Mouse (Mus musculus): ENCODE results near the gene Faiml. TPM values are rescaled to one million over a fixed set of nuclear protein-coding genes. Genes with fewer than 3 reads are reported as not detected.

Gene Faiml
- polyA plus RNA-seq, 1 experiment from 2014 or later, result not detected

GRCm38 (mm10) chr9:99239256-99239655 is 2.2 kb upstream of the Faiml start:
- H3K4me3 ChIP-seq, result no peak overlapping the region
- H3K9ac ChIP-seq, result no peak overlapping the region
- no peaks in the 10 kb centered on the region for H3K9me3 ChIP-seq (replicated peaks)
- no peaks in the 10 kb centered on the region for H3K27me3 ChIP-seq
- 82% methylated on average over 1 of the region's 1 CpGs for WGBS
- ATAC-seq, result no peak
- H3K4me1 ChIP-seq, result peaks cover 5% of the 10 kb centered on the region; the same call in 1 of the 2 replicates
- H3K4me2 ChIP-seq, result no peak overlapping the region
- no peaks in the 10 kb centered on the region for H3K36me3 ChIP-seq (ENCODE audit: poor library complexity, severe bottlenecking)
- no peak overlapping the region for H3K27ac ChIP-seq

DNA sequence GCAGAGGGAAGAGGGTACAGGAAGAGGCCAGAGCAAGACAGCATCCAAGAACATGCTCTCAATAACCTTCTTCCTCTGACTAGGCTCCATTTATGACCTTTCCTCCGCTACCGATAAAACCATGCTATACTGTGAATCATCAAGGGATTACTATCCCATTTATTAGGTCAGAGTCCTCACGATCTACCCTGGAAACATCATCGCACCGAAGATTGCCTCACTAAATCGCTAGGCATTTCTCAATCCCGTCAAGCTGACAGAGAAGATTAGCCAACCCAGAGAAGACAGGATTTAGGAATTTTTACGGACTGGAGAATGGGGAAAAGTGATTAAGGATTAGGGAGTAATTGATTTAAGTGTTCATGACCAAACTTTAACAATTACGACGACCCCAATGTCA is 1.2 kb upstream of the Faiml start:
- Histone ChIP-seq H3K9me3 (replicated peaks) (no peaks in the 10 kb centered on the region), H3K27me3 (no peaks in the 10 kb centered on the region), H3K4me1 (no peaks in the 10 kb centered on the region; the same call in 1 of the 2 replicates), H3K4me2 (no peak overlapping the region), H3K36me3 (ENCODE audit: poor library complexity, severe bottlenecking) (no peaks in the 10 kb centered on the region), H3K4me3 (no peak overlapping the region), H3K27ac (no peak overlapping the region), H3K9ac (no peak overlapping the region)
- WGBS, result 74% methylated on average over 10 of the region's 10 CpGs
- ATAC-seq, result no peak

GRCm38 (mm10) chr9:99229450-99229849 is 7.6 kb downstream of the Faiml start:
- Histone ChIP-seq H3K9ac (no peak overlapping the region), H3K4me2 (no peak overlapping the region), H3K4me3 (no peak overlapping the region), H3K36me3 (ENCODE audit: poor library complexity, severe bottlenecking) (no peaks in the 10 kb centered on the region), H3K27ac (no peak overlapping the region), H3K4me1 (no peaks in the 10 kb centered on the region), H3K9me3 (replicated peaks) (no peaks in the 10 kb centered on the region), H3K27me3 (no peaks in the 10 kb centered on the region)
- ATAC-seq, result no peak
- 89% methylated on average over 14 of the region's 14 CpGs for WGBS

GRCm38 (mm10) chr9:99224583-99224982 is 12.5 kb downstream of the Faiml start:
- Histone ChIP-seq H3K27ac (no peak overlapping the region), H3K36me3 (ENCODE audit: poor library complexity, severe bottlenecking) (no peaks in the 10 kb centered on the region), H3K4me2 (no peak overlapping the region), H3K4me1 (no peaks in the 10 kb centered on the region), H3K4me3 (no peak overlapping the region), H3K9me3 (replicated peaks) (no peaks in the 10 kb centered on the region), H3K27me3 (no peaks in the 10 kb centered on the region), H3K9ac (no peak overlapping the region)
- 37% methylated on average over 3 of the region's 3 CpGs for WGBS
- ATAC-seq, result no peak

- no peak for ATAC-seq
- H3K9me3 ChIP-seq (replicated peaks), result no peaks in the 10 kb centered on the region
- 88% methylated on average over 4 of the region's 4 CpGs for WGBS
- no peak overlapping the region for H3K4me2 ChIP-seq
- no peaks in the 10 kb centered on the region for H3K27me3 ChIP-seq
- no peak overlapping the region for H3K4me3 ChIP-seq
- H3K27ac ChIP-seq, result no peak overlapping the region
- H3K9ac ChIP-seq, result no peak overlapping the region
- no peaks in the 10 kb centered on the region for H3K4me1 ChIP-seq
- no peaks in the 10 kb centered on the region for H3K36me3 ChIP-seq (ENCODE audit: poor library complexity, severe bottlenecking)
Observed at GRCm38 (mm10) chr9:99221636-99222035, 15.4 kb downstream of the Faiml start.

- H3K36me3 ChIP-seq (ENCODE audit: poor library complexity, severe bottlenecking), result no peaks in the 10 kb centered on the region
- no peak for ATAC-seq
- H3K4me2 ChIP-seq, result no peak overlapping the region
- H3K4me3 ChIP-seq, result no peak overlapping the region
- no peaks in the 10 kb centered on the region for H3K27me3 ChIP-seq
- H3K27ac ChIP-seq, result no peak overlapping the region
- H3K9me3 ChIP-seq (replicated peaks), result no peaks in the 10 kb centered on the region
- no peaks in the 10 kb centered on the region for H3K4me1 ChIP-seq
- WGBS, result 31% methylated on average over 6 of the region's 6 CpGs
- no peak overlapping the region for H3K9ac ChIP-seq
Observed at GRCm38 (mm10) chr9:99217999-99218719, 18.9 kb downstream of the Faiml start.

GRCm38 (mm10) chr9:99216182-99216581 is 20.9 kb downstream of the Faiml start:
- no peak overlapping the region for H3K27ac ChIP-seq
- no peaks in the 10 kb centered on the region for H3K9me3 ChIP-seq (replicated peaks)
- H3K4me1 ChIP-seq, result no peaks in the 10 kb centered on the region
- ATAC-seq, result no peak
- H3K27me3 ChIP-seq, result no peaks in the 10 kb centered on the region
- no peak overlapping the region for H3K4me2 ChIP-seq
- H3K36me3 ChIP-seq (ENCODE audit: poor library complexity, severe bottlenecking), result no peaks in the 10 kb centered on the region
- 82% methylated on average over 2 of the region's 2 CpGs for WGBS
- H3K4me3 ChIP-seq, result no peak overlapping the region
- H3K9ac ChIP-seq, result no peak overlapping the region

GRCm38 (mm10) chr9:99212643-99213042 is 24.4 kb downstream of the Faiml start:
- 83% methylated on average over 2 of the region's 2 CpGs for WGBS
- Histone ChIP-seq H3K36me3 (ENCODE audit: poor library complexity, severe bottlenecking) (no peaks in the 10 kb centered on the region), H3K4me3 (no peak overlapping the region), H3K4me1 (no peaks in the 10 kb centered on the region), H3K27me3 (no peaks in the 10 kb centered on the region), H3K4me2 (no peak overlapping the region), H3K9ac (no peak overlapping the region), H3K9me3 (replicated peaks) (no peaks in the 10 kb centered on the region), H3K27ac (no peak overlapping the region)
- ATAC-seq, result no peak

- Histone ChIP-seq H3K36me3 (ENCODE audit: poor library complexity, severe bottlenecking) (no peaks in the 10 kb centered on the region), H3K4me3 (no peak overlapping the region), H3K27ac (no peak overlapping the region), H3K27me3 (no peaks in the 10 kb centered on the region), H3K9me3 (replicated peaks) (no peaks in the 10 kb centered on the region), H3K4me1 (0 out of 2 replicates have a peak, but pooled peaks cover 4% of the 10 kb centered on the region), H3K4me2 (no peak overlapping the region), H3K9ac (no peak overlapping the region)
- 91% methylated on average over 8 of the region's 8 CpGs for WGBS
- ATAC-seq, result no peak
Observed at GRCm38 (mm10) chr9:99183043-99183670, 53.9 kb downstream of the Faiml start.

GRCm38 (mm10) chr9:99182121-99182520 is 54.9 kb downstream of the Faiml start:
- WGBS, result 85% methylated on average over 7 of the region's 7 CpGs
- no peak overlapping the region for H3K4me2 ChIP-seq
- H3K27ac ChIP-seq, result no peak overlapping the region

GRCm38 (mm10) chr9:99180272-99180671 is 56.8 kb downstream of the Faiml start:
- ATAC-seq, result no peak
- H3K9me3 ChIP-seq (replicated peaks), result no peaks in the 10 kb centered on the region
- H3K4me3 ChIP-seq, result no peak overlapping the region
- 56% methylated on average over 8 of the region's 8 CpGs for WGBS
- no peaks in the 10 kb centered on the region for H3K36me3 ChIP-seq (ENCODE audit: poor library complexity, severe bottlenecking)
- no peaks in the 10 kb centered on the region for H3K27me3 ChIP-seq
- no peak overlapping the region for H3K9ac ChIP-seq
- no peak overlapping the region for H3K4me2 ChIP-seq
- H3K27ac ChIP-seq, result no peak overlapping the region
- 0 out of 2 replicates have a peak, but pooled peaks cover 4% of the 10 kb centered on the region for H3K4me1 ChIP-seq

More at GRCm38 (mm10) chr9:99182121-99182520, 54.9 kb downstream of the Faiml start:
- H3K4me1 ChIP-seq, result 0 out of 2 replicates have a peak, but pooled peaks cover 4% of the 10 kb centered on the region
- no peaks in the 10 kb centered on the region for H3K9me3 ChIP-seq (replicated peaks)
- H3K27me3 ChIP-seq, result no peaks in the 10 kb centered on the region
- no peak overlapping the region for H3K9ac ChIP-seq
- no peaks in the 10 kb centered on the region for H3K36me3 ChIP-seq (ENCODE audit: poor library complexity, severe bottlenecking)
- H3K4me3 ChIP-seq, result no peak overlapping the region
- no peak for ATAC-seq
